Mouse (Mus musculus) layer of hippocampus, postnatal 14 days (tissue): Measurements from ENCODE around the gene Chrnb1. TPM values are rescaled to one million over a fixed set of nuclear protein-coding genes. Genes with fewer than 3 reads are reported as not detected.

ENCODE experiments used
- DNase-seq, 2 experiments: peaks; one replicate each; pipeline ENCODE4 v3.0.0; 2021 to 2022; ENCODE audit warnings: low spot score in 2 of 2, mixed read lengths in 1 of 2
- total RNA-seq, 2 experiments: library from RNA; stranded (reverse); gene quantifications; 2 replicates each; pipeline ENCODE4 v1.2.3; 2021

Gene Chrnb1
- total RNA-seq, 2 experiments from 2014 or later: 1.0 to 1.1 TPM

DNA sequence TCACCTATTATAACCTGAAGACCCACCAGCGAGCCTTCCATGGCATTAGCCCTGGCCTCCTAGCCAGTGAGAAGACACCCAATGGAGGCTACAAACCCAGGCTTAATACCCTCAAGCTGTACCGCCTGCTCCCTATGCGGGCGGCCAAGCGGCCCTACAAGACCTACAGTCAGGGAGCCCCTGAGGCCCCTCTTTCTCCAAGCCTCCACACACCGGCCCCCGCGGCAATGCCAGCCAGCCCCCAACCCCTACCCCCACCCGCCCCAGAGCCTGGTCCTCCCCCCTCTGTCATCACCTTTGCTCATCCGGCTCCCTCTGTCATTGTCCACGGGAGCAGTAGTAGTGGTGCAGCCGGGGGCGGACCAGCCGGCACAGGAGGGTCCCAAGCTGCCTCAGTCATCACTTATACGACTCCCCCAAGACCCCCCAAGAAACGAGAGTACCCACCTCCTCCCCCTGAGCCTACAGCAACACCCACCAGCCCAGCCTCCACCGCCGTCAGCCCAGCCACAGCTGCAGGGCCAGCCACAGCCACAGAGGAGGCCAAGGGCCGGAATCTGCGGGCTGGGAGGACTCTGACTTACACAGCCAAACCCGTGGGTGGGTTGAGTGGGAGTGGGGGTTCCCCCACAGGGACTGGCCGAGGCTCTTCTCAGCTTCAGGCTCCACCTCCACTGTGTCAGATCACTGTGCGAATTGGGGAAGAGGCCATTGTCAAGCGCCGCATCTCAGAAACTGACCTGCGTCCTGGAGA lies 18.1 kb downstream of the Chrnb1 start:
- DNase-seq: no peak

DNA sequence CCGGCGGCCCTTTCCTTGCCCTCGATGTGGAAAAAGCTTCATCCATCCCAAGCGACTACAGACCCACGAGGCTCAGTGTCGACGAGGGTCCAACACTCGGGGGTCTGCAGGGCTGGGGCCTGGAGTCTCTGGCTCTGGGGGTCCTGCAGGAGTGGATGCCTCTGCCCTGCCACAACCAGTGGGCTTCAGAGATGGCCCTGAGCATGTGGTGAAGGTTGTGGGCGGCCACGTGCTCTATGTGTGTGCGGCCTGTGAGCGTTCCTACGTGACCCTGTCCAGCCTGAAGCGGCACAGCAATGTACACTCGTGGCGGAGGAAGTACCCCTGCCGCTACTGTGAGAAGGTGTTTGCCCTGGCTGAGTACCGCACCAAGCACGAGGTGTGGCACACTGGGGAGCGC lies 19.3 kb downstream of the Chrnb1 start:
- DNase-seq: no peak

GRCm38 (mm10) chr11:69775716-69776115 lies 20.0 kb downstream of the Chrnb1 start:
- no peak for DNase-seq

GRCm38 (mm10) chr11:69774961-69775360 lies 20.8 kb downstream of the Chrnb1 start:
- no peak for DNase-seq

- DNase-seq: no peak
Observed at GRCm38 (mm10) chr11:69767625-69767909, 28.2 kb downstream of the Chrnb1 start.

DNA sequence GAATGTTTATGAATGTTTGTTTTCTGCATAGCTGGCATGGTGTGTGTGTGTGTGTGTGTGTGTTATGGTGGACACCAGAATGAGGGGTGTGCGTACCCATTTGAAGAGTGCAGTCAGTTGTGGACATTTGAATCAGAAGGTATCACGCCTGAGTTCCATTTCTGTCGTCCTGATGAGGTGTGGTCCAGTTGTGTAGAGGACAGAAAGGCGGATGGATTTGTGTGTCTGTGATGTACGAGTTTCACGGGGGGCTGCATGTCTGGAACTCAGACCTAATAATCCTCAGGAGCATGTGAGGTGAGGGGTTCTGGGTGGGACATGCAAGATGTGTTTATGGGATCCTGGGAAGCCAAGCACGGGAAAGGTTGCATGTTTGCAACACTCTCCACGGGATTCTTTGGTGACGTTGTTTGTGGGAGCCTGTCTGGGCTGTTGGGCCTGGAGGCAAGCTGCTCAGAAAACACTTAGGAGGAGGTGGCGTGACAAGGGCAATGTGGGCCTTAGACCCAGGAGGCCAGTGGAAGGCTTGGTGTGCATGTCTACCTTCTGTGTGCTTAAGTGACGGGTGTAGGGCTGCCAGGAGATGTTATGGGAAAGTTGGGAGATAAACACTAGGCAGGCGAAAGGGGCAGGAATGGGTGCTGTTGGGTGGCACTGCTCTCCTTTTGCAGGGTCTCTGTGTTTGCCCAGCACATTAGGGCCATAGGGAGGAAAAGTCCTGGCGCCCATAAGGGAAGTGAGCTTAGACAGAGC lies 28.7 kb downstream of the Chrnb1 start:
- no peak for DNase-seq

DNA sequence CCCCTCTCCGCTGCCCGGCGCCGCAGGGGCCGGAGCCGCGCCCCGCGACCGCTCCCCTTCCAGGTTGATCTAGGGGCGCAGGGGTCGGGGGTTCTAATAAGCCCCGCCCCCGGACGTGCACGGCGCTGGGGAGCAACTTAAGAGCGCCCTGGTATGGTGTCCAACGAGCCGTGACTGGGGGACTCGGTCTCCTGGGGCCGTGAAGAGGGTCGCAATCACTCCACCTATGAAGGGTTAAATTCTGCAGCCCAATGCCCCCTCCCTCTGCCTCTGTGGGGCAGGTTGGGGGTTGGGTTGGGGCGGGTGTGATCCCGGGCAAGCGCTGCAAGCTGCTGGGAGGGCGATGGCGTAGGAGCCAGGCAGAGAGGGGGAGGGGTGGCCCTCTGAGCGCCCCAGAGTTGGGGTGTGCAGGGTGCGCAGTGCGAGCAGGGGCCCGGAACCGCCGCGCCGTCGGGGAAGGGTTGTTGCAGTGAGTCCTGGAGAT lies 29.6 kb downstream of the Chrnb1 start:
- peak; percentile 71 to 73 for DNase-seq

GRCm38 (mm10) chr11:69765221-69766125 lies 30.3 kb downstream of the Chrnb1 start, which contains the start of gene Zbtb4:
Zbtb4 (plus strand) TSS chr11:69765912.
- peak in 1 of 2 experiments; percentile 40 for DNase-seq

- DNase-seq: no peak
Observed at GRCm38 (mm10) chr11:69763551-69763950, 32.2 kb downstream of the Chrnb1 start.

- DNase-seq: no peak
Observed at GRCm38 (mm10) chr11:69761868-69762267, 33.9 kb downstream of the Chrnb1 start, which contains the start of gene Slc35g3. Slc35g3 (minus strand) TSS chr11:69761968.

DNA sequence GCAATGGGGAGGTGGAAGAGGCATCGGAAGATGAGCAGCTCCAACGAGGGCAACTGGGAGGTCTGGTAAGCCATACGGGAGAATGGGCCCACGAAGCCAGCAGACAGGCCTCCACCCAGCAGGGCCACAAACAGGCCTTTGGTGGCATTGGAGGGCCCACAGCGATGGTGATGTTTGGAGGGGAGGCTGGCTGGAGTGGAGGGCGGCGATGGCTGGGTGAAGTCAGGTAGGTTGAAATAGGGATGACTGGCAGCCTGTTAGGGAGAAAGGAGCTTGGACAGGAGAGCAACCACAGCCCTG lies 34.9 kb downstream of the Chrnb1 start:
- no peak for DNase-seq

DNA sequence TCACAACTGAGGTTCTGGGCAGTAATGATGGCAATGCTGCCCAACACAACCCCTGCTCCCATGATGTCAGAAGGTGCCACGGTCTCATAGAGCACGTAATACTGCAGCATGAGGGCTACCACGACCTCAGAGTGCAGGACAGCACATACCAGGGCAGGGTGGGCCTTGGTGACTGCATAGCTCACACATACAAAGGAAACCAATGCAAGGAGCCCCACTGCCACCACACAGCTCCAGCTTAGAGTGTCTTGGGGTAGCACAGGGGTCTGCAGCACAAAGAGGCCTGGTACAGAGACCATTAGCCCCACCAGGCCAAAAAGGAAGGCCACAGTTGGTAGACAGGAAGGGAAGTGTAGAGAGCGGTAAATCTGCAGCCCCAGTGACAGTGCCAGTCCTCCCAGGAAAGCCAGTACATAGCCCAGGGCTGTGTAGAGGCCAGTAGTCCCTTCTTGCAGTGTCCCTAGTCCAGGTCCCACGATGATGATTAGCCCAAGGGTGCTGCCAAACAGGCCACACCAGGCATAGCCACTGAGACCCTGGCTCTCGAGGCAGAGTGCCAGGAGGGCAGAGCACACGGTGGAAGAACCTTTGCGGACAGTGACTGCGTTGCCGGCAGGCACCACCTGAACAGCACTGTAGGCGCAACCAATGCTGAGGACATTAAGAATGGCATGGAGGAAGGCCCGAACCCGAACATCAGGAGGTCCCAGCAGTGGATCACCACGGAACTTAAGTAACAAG lies 35.4 kb downstream of the Chrnb1 start:
- no peak for DNase-seq

GRCm38 (mm10) chr11:69758971-69759721 lies 36.6 kb downstream of the Chrnb1 start:
- peak; percentile 77 to 92 for DNase-seq

DNA sequence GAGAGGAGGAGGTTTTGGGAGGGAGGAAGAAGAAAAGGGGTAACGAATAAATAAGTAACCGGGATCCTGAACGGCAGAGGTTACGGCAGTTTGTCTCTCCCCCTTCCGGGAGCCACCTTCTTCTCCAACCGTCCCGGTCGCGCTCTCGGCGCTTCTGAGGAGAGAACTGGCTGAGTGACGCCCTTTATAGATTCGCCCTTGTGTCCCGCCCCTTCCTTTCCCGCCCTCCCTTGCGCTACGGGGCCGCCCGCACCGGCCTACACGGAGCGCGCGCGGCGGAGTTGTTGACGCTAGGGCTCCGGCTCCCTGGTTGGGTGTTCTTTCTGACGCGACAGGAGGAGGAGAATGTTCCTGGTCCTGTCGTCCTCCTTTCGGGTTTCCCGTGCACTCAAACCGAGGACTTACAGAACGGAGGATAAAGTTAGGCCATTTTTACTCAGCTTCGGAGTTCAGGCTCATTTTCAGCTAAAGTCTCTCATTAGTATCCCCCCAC lies 37.2 kb downstream of the Chrnb1 start, which contains the start of gene Polr2a:
Gene Polr2a (minus strand): TSS at position 160 of the 493 bp plus-strand sequence.
- peak; percentile 98 for DNase-seq

- DNase-seq: peak; percentile 95 to 97
Observed at GRCm38 (mm10) chr11:69758090-69758456, 37.7 kb downstream of the Chrnb1 start.

- no peak for DNase-seq
Observed at GRCm38 (mm10) chr11:69757303-69758089, 38.2 kb downstream of the Chrnb1 start.

GRCm38 (mm10) chr11:69754701-69755100 lies 41.0 kb downstream of the Chrnb1 start:
- DNase-seq: peak in 1 of 2 experiments; percentile 68

- DNase-seq: no peak
Observed at GRCm38 (mm10) chr11:69754233-69754632, 41.5 kb downstream of the Chrnb1 start.

DNA sequence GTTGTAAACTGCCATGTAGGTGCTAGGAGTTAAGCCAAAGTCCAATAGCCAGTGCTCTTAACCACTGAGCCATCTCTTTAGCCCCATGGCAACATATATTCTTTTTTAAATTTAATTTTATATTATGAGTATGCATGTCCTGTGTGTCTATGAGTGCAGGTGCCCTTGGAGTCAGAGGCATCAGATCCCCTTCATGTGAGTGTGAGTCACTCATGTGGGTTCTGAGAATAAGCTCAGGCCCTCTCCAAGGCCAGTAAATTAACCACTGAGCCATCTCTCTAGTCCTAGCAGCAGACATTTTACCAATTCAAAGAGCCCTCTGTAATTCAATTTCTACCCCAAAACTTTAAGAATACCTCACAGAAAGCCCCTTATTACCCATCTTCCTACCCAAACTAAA lies 43.1 kb downstream of the Chrnb1 start:
- no peak for DNase-seq
